Mouse (Mus musculus) cerebellum, adult 2 months (tissue): Measurements from ENCODE around the gene Gm3453.
"Not testable (repeated sequence)": the region's sequence is repeated elsewhere in the genome, so short reads cannot be mapped to it uniquely, and the experiment has no call there.

Experiments
- CTCF ChIP-seq: fragments of 200-500 bp; IDR thresholded peaks from 2 replicates; pipeline ENCODE4 v1.5.1; 2011; ENCODE audit warnings: low read depth, mild to moderate bottlenecking, control low read depth, low read length, moderate library complexity, borderline replicate concordance; ENCODE audit not compliant: insufficient read depth
- POLR2A ChIP-seq: fragments of 200-500 bp; IDR thresholded peaks from 2 replicates; pipeline ENCODE4 v1.6.1; 2011; ENCODE audit warnings: low read length, control low read depth, borderline replicate concordance; ENCODE audit not compliant: insufficient read depth

GRCm38 (mm10) chr14:5979037-5979436 is at the start of gene Gm3453:
- TF ChIP-seq CTCF, POLR2A: not testable (repeated sequence)
